Comparison of ENCODE assay signal across 19 mouse cellular contexts in genomic region chr2:173041893-173042292, GRCm38 (mm10).
"Had no signal": no experiment of that assay in that cellular context is flagged by ENCODE, and none has a peak within 500 bp of the region (broad histone marks: within the 10 kb centered on the region; RNA-seq: fewer than 3 reads in every experiment).

No protein-coding gene starts in this region.

- H3K36me3 ChIP-seq: limb, embryonic 12.5 days; limb, embryonic 15.5 days; midbrain, embryonic 10.5 days; midbrain, embryonic 13.5 days; neural tube, embryonic 13.5 days had no signal

- ATAC-seq: inflammation-experienced regulatory T-cells, adult 6 months; intestine, embryonic 16.5 days; midbrain, embryonic 16.5 days had no signal

- H3K27ac ChIP-seq: left cerebral cortex, adult 2 months; limb, embryonic 12.5 days; limb, embryonic 15.5 days; macrophage; midbrain, embryonic 10.5 days; midbrain, embryonic 13.5 days; neural tube, embryonic 13.5 days had no signal

- H3K4me3 ChIP-seq: left cerebral cortex, adult 2 months; limb, embryonic 12.5 days; limb, embryonic 15.5 days; midbrain, embryonic 10.5 days; midbrain, embryonic 13.5 days; myocyte; neural tube, embryonic 13.5 days had no signal

- H3K4me1 ChIP-seq: limb, embryonic 12.5 days; neural tube, embryonic 13.5 days had no signal

- H3K9ac ChIP-seq: limb, embryonic 12.5 days; limb, embryonic 15.5 days; neural tube, embryonic 13.5 days had no signal

- DNase-seq: kidney, adult 18-20 months; kidney, postnatal 14 days; kidney, postnatal 4 days; lung, adult 2 months; lung, postnatal 14 days; retina, postnatal 1 day; thymus, adult 2 months; thymus, postnatal 14 days had no signal

- H3K4me2 ChIP-seq: limb, embryonic 12.5 days; limb, embryonic 15.5 days; midbrain, embryonic 13.5 days; neural tube, embryonic 13.5 days had no signal

- H3K27me3 ChIP-seq: limb, embryonic 12.5 days; limb, embryonic 15.5 days; midbrain, embryonic 13.5 days; neural tube, embryonic 13.5 days had no signal

- H3K9me3 ChIP-seq: limb, embryonic 12.5 days; limb, embryonic 15.5 days; midbrain, embryonic 10.5 days; midbrain, embryonic 13.5 days; neural tube, embryonic 13.5 days had no signal
